Mouse (Mus musculus): ENCODE data around the gene Epn1.

DNA sequence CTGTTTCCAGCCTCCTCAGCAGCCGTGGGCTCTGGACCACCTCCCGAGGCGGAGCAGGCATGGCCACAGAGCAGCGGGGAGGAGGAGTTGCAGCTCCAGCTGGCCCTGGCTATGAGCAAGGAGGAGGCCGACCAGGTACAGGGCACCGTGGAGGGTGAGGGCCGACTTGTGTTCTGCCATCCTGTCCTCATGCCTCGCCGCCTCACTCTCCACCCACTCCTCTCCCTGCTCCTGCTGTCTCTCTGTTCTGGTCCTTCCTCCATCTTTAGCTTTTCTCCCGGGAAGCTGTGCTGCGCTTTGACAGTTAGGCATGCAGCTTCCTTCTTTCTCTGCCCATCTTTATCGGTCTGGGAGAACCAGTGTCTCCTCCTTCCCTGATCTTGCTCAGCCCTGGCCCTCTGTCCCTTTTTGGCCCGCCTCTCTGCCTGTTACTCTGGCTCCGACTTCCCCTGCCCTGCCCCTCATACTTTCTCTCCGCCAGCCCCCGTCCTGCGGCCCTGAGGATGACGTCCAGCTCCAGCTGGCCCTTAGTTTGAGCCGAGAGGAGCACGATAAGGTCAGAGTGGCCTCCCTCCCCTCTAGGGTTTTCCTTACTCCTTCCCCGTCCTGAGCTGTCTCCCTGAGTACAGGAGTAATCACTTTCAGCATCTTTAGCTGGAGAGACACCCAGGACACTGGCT is 12.9 kb downstream of the Epn1 start:
- TF ChIP-seq MEF2A (IDR thresholded peaks at IDR 0.05; ENCODE audit: extremely low read depth, insufficient replicate concordance, low read depth, low read length, poor library complexity, severe bottlenecking) (no peak), POLR2A (IDR thresholded peaks at IDR 0.05; ENCODE audit: control insufficient read depth in 1 of 2, insufficient read depth in 1 of 2, low read depth in 1 of 2, low read length in 2 of 2, poor library complexity in 1 of 2) (no peak), MAX (IDR thresholded peaks at IDR 0.05; ENCODE audit: low read length) (no peak), EP300 (IDR thresholded peaks at IDR 0.05; ENCODE audit: low read depth in 1 of 2, low read length in 2 of 2) (no peak), USF1 (IDR thresholded peaks at IDR 0.05; ENCODE audit: low read depth, low read length) (no peak), CTCF (IDR thresholded peaks at IDR 0.05 in 2 of 3, conservative IDR thresholded peaks at IDR 0.05 in 1 of 3; ENCODE audit: control insufficient read depth in 1 of 3, insufficient read depth in 1 of 3, low read depth in 2 of 3, low read length in 3 of 3, poor library complexity in 1 of 3, severe bottlenecking in 1 of 3) (no peak), RAD21 (IDR thresholded peaks at IDR 0.05; ENCODE audit: low read depth, low read length) (no peak)

All from MEL (cell line).